Mouse (Mus musculus): ENCODE measurements around the gene Cdk14. TPM values are rescaled to one million over a fixed set of nuclear protein-coding genes. Genes with fewer than 3 reads are reported as not detected.
A peak's percentile ranks its signal among the peaks of the same experiment; 100 is the strongest.

Gene Cdk14
- polyA plus RNA-seq, 1 experiment = 2.9 TPM

GRCm38 (mm10) chr5:4934491-4934890 is 485.6 kb downstream of the Cdk14 start:
- Histone ChIP-seq H3K4me3 (ENCODE audit: extremely low read depth, insufficient read depth, insufficient read length) (no peak overlapping the region), H3K27me3 (ENCODE audit: control insufficient read depth, insufficient read depth, low read length) (no peaks in the 10 kb centered on the region), H3K27ac (ENCODE audit: insufficient read depth, low read length) (no peak overlapping the region), H3K4me1 (ENCODE audit: control insufficient read depth, insufficient read depth, insufficient read length) (no peaks in the 10 kb centered on the region), H3K36me3 (ENCODE audit: control insufficient read depth, insufficient read depth, low read length) (no peaks in the 10 kb centered on the region)
- 81% methylated on average over 6 of the region's 6 CpGs for WGBS
- TF ChIP-seq POLR2A (IDR thresholded peaks at IDR 0.05; ENCODE audit: low read depth, low read length) (no peak), CTCF (IDR thresholded peaks at IDR 0.05; ENCODE audit: extremely low read depth, insufficient read depth, insufficient read length, insufficient replicate concordance) (no peak)
- no peak for DNase-seq (ENCODE audit: low read depth in 1 of 2, low spot score in 2 of 2)

- 67% methylated on average over 8 of the region's 8 CpGs for WGBS
- H3K36me3 ChIP-seq (ENCODE audit: control insufficient read depth, insufficient read depth, low read length) = no peaks in the 10 kb centered on the region
- no peaks in the 10 kb centered on the region for H3K4me1 ChIP-seq (ENCODE audit: control insufficient read depth, insufficient read depth, insufficient read length)
- H3K4me3 ChIP-seq (ENCODE audit: extremely low read depth, insufficient read depth, insufficient read length) = no peak overlapping the region
- no peaks in the 10 kb centered on the region for H3K27me3 ChIP-seq (ENCODE audit: control insufficient read depth, insufficient read depth, low read length)
- no peak for TF ChIP-seq POLR2A (IDR thresholded peaks at IDR 0.05; ENCODE audit: low read depth, low read length)
- TF ChIP-seq CTCF (IDR thresholded peaks at IDR 0.05; ENCODE audit: extremely low read depth, insufficient read depth, insufficient read length, insufficient replicate concordance) = no peak
- DNase-seq (ENCODE audit: low read depth in 1 of 2, low spot score in 2 of 2) = no peak
- no peak overlapping the region for H3K27ac ChIP-seq (ENCODE audit: insufficient read depth, low read length)
These were observed 488.5 kb downstream of the Cdk14 start for GRCm38 (mm10) chr5:4931539-4932143.

- WGBS = 91% methylated on average over 3 of the region's 3 CpGs
- no peak for DNase-seq (ENCODE audit: low read depth in 1 of 2, low spot score in 2 of 2)
- no peaks in the 10 kb centered on the region for H3K27me3 ChIP-seq (ENCODE audit: control insufficient read depth, insufficient read depth, low read length)
These were observed 490.5 kb downstream of the Cdk14 start for GRCm38 (mm10) chr5:4929628-4930027.

GRCm38 (mm10) chr5:4924866-4925265 is 495.2 kb downstream of the Cdk14 start:
- 88% methylated on average over 6 of the region's 6 CpGs for WGBS
- H3K27ac ChIP-seq (ENCODE audit: insufficient read depth, low read length) = no peak overlapping the region
- no peak overlapping the region for H3K4me3 ChIP-seq (ENCODE audit: extremely low read depth, insufficient read depth, insufficient read length)
- TF ChIP-seq POLR2A (IDR thresholded peaks at IDR 0.05; ENCODE audit: low read depth, low read length) = no peak
- no peak for TF ChIP-seq CTCF (IDR thresholded peaks at IDR 0.05; ENCODE audit: extremely low read depth, insufficient read depth, insufficient read length, insufficient replicate concordance)
- no peak for DNase-seq (ENCODE audit: low read depth in 1 of 2, low spot score in 2 of 2)
- no peaks in the 10 kb centered on the region for H3K27me3 ChIP-seq (ENCODE audit: control insufficient read depth, insufficient read depth, low read length)
- no peaks in the 10 kb centered on the region for H3K4me1 ChIP-seq (ENCODE audit: control insufficient read depth, insufficient read depth, insufficient read length)
- H3K36me3 ChIP-seq (ENCODE audit: control insufficient read depth, insufficient read depth, low read length) = no peaks in the 10 kb centered on the region

More at GRCm38 (mm10) chr5:4929628-4930027, 490.5 kb downstream of the Cdk14 start:
- Histone ChIP-seq H3K4me1 (ENCODE audit: control insufficient read depth, insufficient read depth, insufficient read length) (no peaks in the 10 kb centered on the region), H3K36me3 (ENCODE audit: control insufficient read depth, insufficient read depth, low read length) (no peaks in the 10 kb centered on the region), H3K4me3 (ENCODE audit: extremely low read depth, insufficient read depth, insufficient read length) (no peak overlapping the region), H3K27ac (ENCODE audit: insufficient read depth, low read length) (no peak overlapping the region)
- no peak for TF ChIP-seq CTCF (IDR thresholded peaks at IDR 0.05; ENCODE audit: extremely low read depth, insufficient read depth, insufficient read length, insufficient replicate concordance)
- no peak for TF ChIP-seq POLR2A (IDR thresholded peaks at IDR 0.05; ENCODE audit: low read depth, low read length)

GRCm38 (mm10) chr5:4918376-4918775 is 501.7 kb downstream of the Cdk14 start:
- H3K4me1 ChIP-seq (ENCODE audit: control insufficient read depth, insufficient read depth, insufficient read length) = no peaks in the 10 kb centered on the region
- no peak overlapping the region for H3K4me3 ChIP-seq (ENCODE audit: extremely low read depth, insufficient read depth, insufficient read length)
- no peak overlapping the region for H3K27ac ChIP-seq (ENCODE audit: insufficient read depth, low read length)
- WGBS = 14% methylated on average over 6 of the region's 6 CpGs
- H3K36me3 ChIP-seq (ENCODE audit: control insufficient read depth, insufficient read depth, low read length) = no peaks in the 10 kb centered on the region
- TF ChIP-seq POLR2A (IDR thresholded peaks at IDR 0.05; ENCODE audit: low read depth, low read length) (no peak), CTCF (IDR thresholded peaks at IDR 0.05; ENCODE audit: extremely low read depth, insufficient read depth, insufficient read length, insufficient replicate concordance) (peak; percentile 42; the same call in 1 of the 2 replicates)
- peak in 1 of 2 experiments; percentile 16 for DNase-seq (ENCODE audit: low read depth in 1 of 2, low spot score in 2 of 2)
- no peaks in the 10 kb centered on the region for H3K27me3 ChIP-seq (ENCODE audit: control insufficient read depth, insufficient read depth, low read length)

- TF ChIP-seq POLR2A (IDR thresholded peaks at IDR 0.05; ENCODE audit: low read depth, low read length) (no peak), CTCF (IDR thresholded peaks at IDR 0.05; ENCODE audit: extremely low read depth, insufficient read depth, insufficient read length, insufficient replicate concordance) (no peak)
- Histone ChIP-seq H3K36me3 (ENCODE audit: control insufficient read depth, insufficient read depth, low read length) (no peaks in the 10 kb centered on the region), H3K27ac (ENCODE audit: insufficient read depth, low read length) (no peak overlapping the region), H3K4me3 (ENCODE audit: extremely low read depth, insufficient read depth, insufficient read length) (no peak overlapping the region), H3K4me1 (ENCODE audit: control insufficient read depth, insufficient read depth, insufficient read length) (no peaks in the 10 kb centered on the region), H3K27me3 (ENCODE audit: control insufficient read depth, insufficient read depth, low read length) (no peaks in the 10 kb centered on the region)
- 84% methylated on average over 7 of the region's 7 CpGs for WGBS
- no peak for DNase-seq (ENCODE audit: low read depth in 1 of 2, low spot score in 2 of 2)
These were observed 502.4 kb downstream of the Cdk14 start for GRCm38 (mm10) chr5:4917743-4918142.

GRCm38 (mm10) chr5:4917274-4917673 is 502.8 kb downstream of the Cdk14 start:
- no peak for TF ChIP-seq POLR2A (IDR thresholded peaks at IDR 0.05; ENCODE audit: low read depth, low read length)
- no peak for TF ChIP-seq CTCF (IDR thresholded peaks at IDR 0.05; ENCODE audit: extremely low read depth, insufficient read depth, insufficient read length, insufficient replicate concordance)
- DNase-seq (ENCODE audit: low read depth in 1 of 2, low spot score in 2 of 2) = no peak
- 72% methylated on average over 4 of the region's 4 CpGs for WGBS
- no peaks in the 10 kb centered on the region for H3K4me1 ChIP-seq (ENCODE audit: control insufficient read depth, insufficient read depth, insufficient read length)
- no peaks in the 10 kb centered on the region for H3K36me3 ChIP-seq (ENCODE audit: control insufficient read depth, insufficient read depth, low read length)
- H3K27ac ChIP-seq (ENCODE audit: insufficient read depth, low read length) = no peak overlapping the region
- no peak overlapping the region for H3K4me3 ChIP-seq (ENCODE audit: extremely low read depth, insufficient read depth, insufficient read length)
- H3K27me3 ChIP-seq (ENCODE audit: control insufficient read depth, insufficient read depth, low read length) = no peaks in the 10 kb centered on the region

Data from spleen, adult 2 months (tissue).